Mouse (Mus musculus) B cell, adult (primary cell): ENCODE data around the gene Fadd. TPM values are rescaled to one million over a fixed set of nuclear protein-coding genes. Genes with fewer than 3 reads are reported as not detected.

Source experiments
- total RNA-seq: library from RNA; stranded (reverse); gene quantifications from 4 replicates; pipeline ENCODE4 v1.2.4, GENCODE M21; 2023; ENCODE audit not compliant: inconsistent age

The Fadd gene
- total RNA-seq: 5.3 to 5.9 TPM (median 5.8 TPM) in 4 replicates

DNA sequence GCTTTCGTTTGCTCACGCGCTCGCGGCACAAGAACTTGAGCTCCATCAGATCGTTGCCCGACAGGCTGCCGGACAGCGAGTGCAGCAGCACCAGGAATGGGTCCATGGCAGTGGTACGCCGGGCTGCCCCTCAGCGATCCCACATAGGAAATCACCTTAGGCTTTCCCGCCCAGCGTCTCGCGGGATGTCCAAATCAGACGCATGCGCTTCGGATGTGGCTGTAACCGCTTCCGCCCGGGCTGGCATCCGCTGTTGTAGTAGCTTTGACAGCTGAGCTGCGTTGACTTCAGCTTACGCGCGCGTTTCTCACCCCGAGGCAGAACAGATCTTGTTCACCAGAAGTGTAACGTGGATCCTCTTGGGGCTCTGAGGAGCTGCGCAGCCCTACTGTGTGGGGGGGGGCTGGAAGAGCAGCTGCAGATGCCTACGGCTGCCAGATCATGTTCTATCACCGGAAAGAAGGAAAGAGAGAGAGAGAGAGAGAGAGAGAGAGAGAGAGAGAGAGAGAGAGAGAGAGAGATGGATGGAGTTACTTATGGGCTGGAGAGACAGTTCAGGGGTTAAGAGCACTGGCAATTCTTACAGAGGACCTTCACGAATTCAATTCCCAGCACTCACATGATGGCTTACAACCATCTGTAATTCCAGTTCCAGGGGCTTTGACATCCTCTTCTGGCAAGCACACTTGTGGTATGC is at the start of gene Fadd:
Gene Fadd, minus strand, starts transcription at position 180 of the 697 bp plus-strand sequence.

DNA sequence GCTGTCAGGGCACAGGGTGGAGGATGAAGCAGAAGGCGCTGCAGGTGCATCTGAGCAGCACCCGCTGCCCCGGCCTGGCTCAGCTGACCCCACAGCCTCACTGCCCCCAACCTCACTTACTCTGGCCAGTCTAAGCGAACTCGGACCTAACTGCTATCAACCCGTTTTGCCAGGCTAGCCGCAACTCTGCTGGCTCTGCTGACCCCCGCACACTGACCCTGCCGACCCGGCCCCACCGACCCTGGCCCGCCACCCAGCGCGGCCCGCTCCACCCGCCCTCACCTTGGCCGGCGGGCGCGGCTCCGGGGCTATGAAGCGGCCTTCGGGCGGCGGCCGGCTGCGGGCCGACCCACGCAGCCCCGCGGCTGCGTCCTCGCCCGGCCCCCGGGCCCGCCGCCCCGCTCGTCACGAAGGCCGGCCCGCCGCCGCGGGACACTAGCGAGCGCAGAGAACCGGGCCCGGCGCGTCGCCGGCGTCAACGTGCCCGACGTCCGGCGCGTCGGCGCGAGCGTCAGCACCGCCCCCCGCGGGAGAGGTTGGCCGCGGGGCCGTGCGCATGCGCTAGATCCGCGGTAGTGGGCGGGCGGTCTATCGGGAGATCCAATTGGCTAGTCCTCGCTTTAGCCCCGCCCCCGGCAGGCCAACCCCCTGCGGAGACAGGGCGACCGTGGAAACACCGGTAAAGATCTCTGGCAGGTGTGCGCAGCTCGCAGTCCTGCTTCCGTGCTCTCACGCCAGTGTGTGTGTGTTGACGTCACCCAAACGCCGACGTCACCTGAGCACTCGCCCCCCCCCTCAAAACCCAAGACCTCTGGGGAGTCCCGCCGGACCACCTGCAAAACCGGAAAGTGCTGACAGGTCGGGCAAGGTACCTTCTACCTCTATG is 28.8 kb downstream of the Fadd start, which contains the start of gene Ppfia1:
Gene Ppfia1, minus strand, starts transcription at position 493 of the 886 bp plus-strand sequence.

Other genes starting within 250 kb of the Fadd start
- 0.26 to 1.4 TPM (median 0.81 TPM) in 4 replicates for gene Cttn, start 111.5 kb downstream of the Fadd start, total RNA-seq
- 86.4 to 94.2 TPM (median 90.5 TPM) in 4 replicates for gene Ppfia1, start 28.7 kb downstream of the Fadd start, total RNA-seq
- 0.32 TPM in 1 of 4 replicates, not detected in the others for gene Ano1, start 169.5 kb upstream of the Fadd start, total RNA-seq